Mouse (Mus musculus): Measurements from ENCODE around the gene Nkx1-2. TPM values are rescaled to one million over a fixed set of nuclear protein-coding genes. Genes with fewer than 3 reads are reported as not detected.

Gene Nkx1-2
- polyA plus RNA-seq (2015; fragmentation: Illumina TruSeq; extraction: RNeasy Lipid Tissue Mini Kit (QIAGEN cat#74804); ENCODE audit: low read depth, low replicate concordance) = not detected

GRCm38 (mm10) chr7:132599071-132599975, at the start of gene Nkx1-2:
TSS of gene Nkx1-2 (minus strand) at chr7:132599637.

GRCm38 (mm10) chr7:132610468-132611318, 11.3 kb upstream of the Nkx1-2 start, which contains the start of gene Lhpp:
TSS of gene Lhpp (plus strand) at chr7:132610638.

GRCm38 (mm10) chr7:132576116-132576650, 23.3 kb downstream of the Nkx1-2 start, which contains the start of gene Oat:
TSS of gene Oat (minus strand) at chr7:132576398.

Other genes with a start within 250 kb of the Nkx1-2 start
- 112 TPM for gene Oat, start 23.2 kb downstream of the Nkx1-2 start, polyA plus RNA-seq (2015; fragmentation: Illumina TruSeq; extraction: RNeasy Lipid Tissue Mini Kit (QIAGEN cat#74804); ENCODE audit: low read depth, low replicate concordance)
- 22.0 TPM for gene Lhpp, start 11.0 kb upstream of the Nkx1-2 start, polyA plus RNA-seq (2015; fragmentation: Illumina TruSeq; extraction: RNeasy Lipid Tissue Mini Kit (QIAGEN cat#74804); ENCODE audit: low read depth, low replicate concordance)
- 19.7 TPM for gene Fam53b, start 214.2 kb upstream of the Nkx1-2 start, polyA plus RNA-seq (2015; fragmentation: Illumina TruSeq; extraction: RNeasy Lipid Tissue Mini Kit (QIAGEN cat#74804); ENCODE audit: low read depth, low replicate concordance)

Data from brain, adult 10 weeks (tissue).